Mouse (Mus musculus) gastrocnemius, postnatal 14 days (tissue): ENCODE measurements around the gene Rps10. TPM values are rescaled to one million over a fixed set of nuclear protein-coding genes. Genes with fewer than 3 reads are reported as not detected.

Experiments used
- DNase-seq: peaks from one replicate; pipeline ENCODE4 v3.0.0; 2021; ENCODE audit warnings: mixed read lengths
- intact Hi-C: fragments of 180-260 bp; cut with DNase I; formaldehyde crosslinking; loops from one replicate; pipeline ENCODE4 v1.15.1; 2025; ENCODE audit warnings: low total_unique reads
- long read RNA-seq, 2 experiments: library from polyadenylated mRNA; stranded (forward); transcript quantifications; one replicate each; pipeline ENCODE4 v2.0.0; 2021
- total RNA-seq, 2 experiments: library from RNA; stranded (reverse); gene quantifications; 2 replicates each; pipeline ENCODE4 v1.2.3; 2021

The Rps10 gene
- 100 to 1,000 TPM; 514 to 595 TPM for total RNA-seq
- long read RNA-seq, experiment 1, transcript Rps10-203 (6 exons, 887 nt) = major isoform, 53 of 56 reads
- long read RNA-seq, experiment 1, partial matches to known transcripts = 1 of 56 reads
- long read RNA-seq, experiment 1, other reads (novel, unspliced or antisense) = 0 of 56 reads
- long read RNA-seq, experiment 2, transcript Rps10-203 (6 exons, 887 nt) = major isoform, 73 of 80 reads
- long read RNA-seq, experiment 2, partial matches to known transcripts = 4 of 80 reads
- long read RNA-seq, experiment 2, other reads (novel, unspliced or antisense) = 0 of 80 reads

GRCm38 (mm10) chr17:27636132-27637020, at the start of gene Rps10:
Gene Rps10 (minus strand): TSS chr17:27636669.
- DNase-seq = no peak
- intact Hi-C loops = no loop called here

GRCm38 (mm10) chr17:27685550-27685913, 49.1 kb upstream of the Rps10 start:
- intact Hi-C loops = no loop called here
- DNase-seq = no peak

- intact Hi-C loops = no loop called here
- DNase-seq = peak; percentile 54
Observed at GRCm38 (mm10) chr17:27684886-27685549, 48.5 kb upstream of the Rps10 start.

GRCm38 (mm10) chr17:27678924-27679813, 42.7 kb upstream of the Rps10 start:
- intact Hi-C loops = no loop called here
- no peak for DNase-seq

- no peak for DNase-seq
- intact Hi-C loops = no loop called here
Observed at GRCm38 (mm10) chr17:27677756-27678155, 41.3 kb upstream of the Rps10 start.

GRCm38 (mm10) chr17:27676270-27676669, 39.8 kb upstream of the Rps10 start:
- intact Hi-C loops = no loop called here
- no peak for DNase-seq

- DNase-seq = no peak
- intact Hi-C loops = no loop called here
Observed at GRCm38 (mm10) chr17:27675453-27675852, 39.0 kb upstream of the Rps10 start.

GRCm38 (mm10) chr17:27673945-27674344, 37.5 kb upstream of the Rps10 start:
- intact Hi-C loops = no loop called here
- DNase-seq = no peak

GRCm38 (mm10) chr17:27671720-27672119, 35.3 kb upstream of the Rps10 start:
- no peak for DNase-seq
- intact Hi-C loops = no loop called here

GRCm38 (mm10) chr17:27658767-27659166, 22.3 kb upstream of the Rps10 start:
- no peak for DNase-seq
- intact Hi-C loops = no loop called here

- DNase-seq = no peak
- intact Hi-C loops = no loop called here
Observed at GRCm38 (mm10) chr17:27657123-27657522, 20.7 kb upstream of the Rps10 start.

- DNase-seq = no peak
- intact Hi-C loops = no loop called here
Observed at GRCm38 (mm10) chr17:27656414-27656813, 19.9 kb upstream of the Rps10 start.

GRCm38 (mm10) chr17:27656011-27656399, 19.5 kb upstream of the Rps10 start:
- intact Hi-C loops = no loop called here
- no peak for DNase-seq

- DNase-seq = no peak
- intact Hi-C loops = no loop called here
Observed at GRCm38 (mm10) chr17:27655089-27656010, 18.9 kb upstream of the Rps10 start, which contains the start of gene Pacsin1. Gene Pacsin1 (plus strand): TSS chr17:27655509.

- intact Hi-C loops = loop anchor here (5.0 kb wide), 1 partner anchor 109 kb away; no protein-coding TSS in a partner anchor
Observed at GRCm38 (mm10) chr17:27653253-27653959, 16.9 kb upstream of the Rps10 start.

GRCm38 (mm10) chr17:27652046-27652790, 15.7 kb upstream of the Rps10 start:
- intact Hi-C loops = loop anchor here (5.0 kb wide), 1 partner anchor 110 kb away; no protein-coding TSS in a partner anchor
- no peak for DNase-seq

More at GRCm38 (mm10) chr17:27653253-27653959, 16.9 kb upstream of the Rps10 start:
- no peak for DNase-seq

- DNase-seq = no peak
- intact Hi-C loops = loop anchor here (5.0 kb wide), 1 partner anchor 112 kb away; no protein-coding TSS in a partner anchor
Observed at GRCm38 (mm10) chr17:27650586-27650985, 14.1 kb upstream of the Rps10 start.
